Mouse (Mus musculus) MEL (cell line): ENCODE results near the gene Samsn1.

Experiments
- BHLHE40 ChIP-seq: IDR thresholded peaks from 2 replicates; pipeline ENCODE4 v1.6.1; 2012; ENCODE audit warnings: low read depth, mild to moderate bottlenecking, inconsistent platforms, low read length, improper control_type of control experiment, borderline replicate concordance
- CTCF ChIP-seq, 3 experiments: IDR thresholded peaks in 2 of 3; conservative IDR thresholded peaks in 1 of 3; 2 replicates each; pipeline ENCODE4 v1.5.1; 2011 to 2012; ENCODE audit warnings: low read length in 3 of 3, low read depth in 2 of 3, mild to moderate bottlenecking in 2 of 3, improper control_type of control experiment in 1 of 3, inconsistent platforms in 1 of 3, mixed read lengths in 1 of 3, moderate library complexity in 1 of 3; ENCODE audit not compliant: control insufficient read depth in 1 of 3, insufficient read depth in 1 of 3, poor library complexity in 1 of 3, severe bottlenecking in 1 of 3
- ELF1 ChIP-seq: IDR thresholded peaks from 2 replicates; pipeline ENCODE4 v1.6.1; 2014; ENCODE audit warnings: low read depth, mild to moderate bottlenecking, inconsistent platforms, low read length, improper control_type of control experiment, moderate library complexity
- POLR2A ChIP-seq, 2 experiments: IDR thresholded peaks; 2 replicates each; pipeline ENCODE4 v1.6.1; 2011 to 2012; ENCODE audit warnings: low read length in 2 of 2, mild to moderate bottlenecking in 2 of 2, control low read depth in 1 of 2, improper control_type of control experiment in 1 of 2, low read depth in 1 of 2, moderate library complexity in 1 of 2; ENCODE audit not compliant: control insufficient read depth in 1 of 2, insufficient read depth in 1 of 2, poor library complexity in 1 of 2
- USF2 ChIP-seq, 2 experiments: IDR thresholded peaks; 2 replicates each; pipeline ENCODE4 v1.6.1; 2011 to 2012; ENCODE audit warnings: improper control_type of control experiment in 2 of 2, low read length in 2 of 2, borderline replicate concordance in 1 of 2, inconsistent platforms in 1 of 2, low read depth in 1 of 2, mild to moderate bottlenecking in 1 of 2; ENCODE audit not compliant: insufficient read depth in 1 of 2
- ZC3H11A ChIP-seq: IDR thresholded peaks from 2 replicates; pipeline ENCODE4 v1.6.1; 2012; ENCODE audit warnings: low read depth, mild to moderate bottlenecking, inconsistent platforms, low read length, improper control_type of control experiment
- ZMIZ1 ChIP-seq: IDR thresholded peaks from 2 replicates; pipeline ENCODE4 v1.6.1; 2012; ENCODE audit warnings: low read depth, mild to moderate bottlenecking, inconsistent platforms, low read length, improper control_type of control experiment, moderate library complexity

- TF ChIP-seq CTCF (IDR thresholded peaks at IDR 0.05 in 2 of 3, conservative IDR thresholded peaks at IDR 0.05 in 1 of 3; ENCODE audit: control insufficient read depth in 1 of 3, insufficient read depth in 1 of 3, low read depth in 2 of 3, low read length in 3 of 3, poor library complexity in 1 of 3, severe bottlenecking in 1 of 3) (no peak), USF2 (IDR thresholded peaks at IDR 0.05; ENCODE audit: borderline replicate concordance in 1 of 2, insufficient read depth in 1 of 2, low read depth in 1 of 2, low read length in 2 of 2) (no peak), POLR2A (IDR thresholded peaks at IDR 0.05; ENCODE audit: control insufficient read depth in 1 of 2, insufficient read depth in 1 of 2, low read depth in 1 of 2, low read length in 2 of 2, poor library complexity in 1 of 2) (no peak), ZMIZ1 (no peak), ZC3H11A (no peak), BHLHE40 (no peak), ELF1 (no peak)
Measured at GRCm38 (mm10) chr16:75887203-75887602, 134.9 kb downstream of the Samsn1 start.
